Mouse (Mus musculus): ENCODE data around the gene Nudt19.
"Not testable (repeated sequence)": the region's sequence is repeated elsewhere in the genome, so short reads cannot be mapped to it uniquely, and the experiment has no call there.

Gene Nudt19

GRCm38 (mm10) chr7:35556205-35556603 is at the start of gene Nudt19:
TSS of gene Nudt19 (minus strand) at chr7:35556304.
- no peak for DNase-seq (ENCODE audit: low read depth in 1 of 2, low spot score in 2 of 2)

DNA sequence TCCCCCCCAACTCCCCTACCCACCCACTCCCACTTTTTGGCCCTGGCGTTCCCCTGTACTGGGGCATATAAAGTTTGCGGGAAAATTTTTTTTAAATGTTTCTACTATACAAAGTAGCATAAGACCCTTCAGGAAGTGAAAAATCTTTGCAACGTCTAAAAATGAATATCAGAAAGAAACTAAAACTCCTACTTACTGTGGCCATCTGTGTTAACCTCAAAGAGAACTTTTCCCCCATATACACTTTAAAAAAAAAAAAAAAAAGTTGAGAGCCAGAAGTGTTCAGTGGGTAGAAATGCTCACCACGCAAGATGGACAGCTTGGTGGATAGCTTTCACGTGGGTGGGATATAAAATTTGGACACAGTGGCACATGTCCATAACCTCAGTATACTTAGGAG is 46.7 kb upstream of the Nudt19 start:
- no peak for DNase-seq (ENCODE audit: low read depth in 1 of 2, low spot score in 2 of 2)

DNA sequence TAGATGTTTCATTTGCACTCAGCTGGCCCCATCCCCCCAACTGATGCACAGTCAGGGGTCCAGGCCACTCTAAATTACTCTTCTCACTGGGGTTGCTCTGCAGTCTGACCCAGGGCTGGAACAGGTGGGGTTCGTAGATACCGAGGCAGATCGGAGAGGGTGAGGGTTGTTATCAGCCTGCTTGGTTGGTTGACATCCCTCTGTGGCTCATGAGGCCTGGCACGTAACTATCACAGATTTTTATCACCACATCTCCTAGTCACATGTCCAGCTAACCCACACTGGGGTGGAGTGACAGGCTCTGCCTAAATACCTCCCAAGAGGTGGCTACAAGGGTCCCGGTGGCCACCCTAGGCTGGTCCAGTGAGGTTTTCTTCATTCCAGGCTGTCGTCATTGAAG is 45.0 kb upstream of the Nudt19 start:
- DNase-seq (ENCODE audit: low read depth in 1 of 2, low spot score in 2 of 2): no peak

- DNase-seq (ENCODE audit: low read depth in 1 of 2, low spot score in 2 of 2): no peak
These were observed 43.9 kb upstream of the Nudt19 start for GRCm38 (mm10) chr7:35600031-35600430.

DNA sequence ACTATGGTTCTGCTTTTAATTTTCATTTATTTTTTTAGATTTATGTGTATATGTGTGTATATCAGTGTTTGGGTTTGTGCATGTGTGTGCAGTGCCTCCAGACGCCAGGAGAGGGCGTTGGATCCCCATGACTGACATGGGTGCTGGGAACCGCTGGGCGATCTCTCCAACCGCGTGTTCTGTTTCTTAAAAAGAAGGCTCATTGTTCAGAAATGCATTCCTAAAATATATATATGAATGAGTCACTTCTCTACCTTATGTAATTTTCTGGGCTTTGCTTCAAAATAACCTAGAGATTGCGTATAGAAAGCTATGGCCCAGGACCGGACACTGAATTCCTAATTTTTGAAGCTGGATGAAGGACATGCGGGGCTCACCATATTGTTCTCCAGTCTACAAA is 43.4 kb upstream of the Nudt19 start:
- no peak for DNase-seq (ENCODE audit: low read depth in 1 of 2, low spot score in 2 of 2)

DNA sequence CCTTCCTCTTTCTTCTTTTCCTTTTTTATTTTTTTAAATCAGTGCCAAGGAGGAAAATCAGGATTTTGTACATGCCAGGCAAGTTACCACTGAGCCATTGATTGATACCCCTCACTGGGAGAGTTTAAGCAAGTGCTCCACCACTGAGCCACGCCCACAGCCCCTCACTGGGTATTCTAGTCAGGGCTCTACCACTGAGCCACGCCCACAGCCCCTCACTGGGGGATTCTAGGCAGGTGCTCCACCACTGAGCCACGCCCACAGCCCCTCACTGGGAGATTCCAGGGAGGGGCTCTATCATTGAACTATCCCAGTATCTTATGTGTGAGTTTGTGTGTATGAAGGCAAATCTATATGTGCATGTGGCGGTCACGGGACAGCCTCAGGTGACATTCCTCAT is 38.2 kb upstream of the Nudt19 start:
- DNase-seq (ENCODE audit: low read depth in 1 of 2, low spot score in 2 of 2): no peak

DNA sequence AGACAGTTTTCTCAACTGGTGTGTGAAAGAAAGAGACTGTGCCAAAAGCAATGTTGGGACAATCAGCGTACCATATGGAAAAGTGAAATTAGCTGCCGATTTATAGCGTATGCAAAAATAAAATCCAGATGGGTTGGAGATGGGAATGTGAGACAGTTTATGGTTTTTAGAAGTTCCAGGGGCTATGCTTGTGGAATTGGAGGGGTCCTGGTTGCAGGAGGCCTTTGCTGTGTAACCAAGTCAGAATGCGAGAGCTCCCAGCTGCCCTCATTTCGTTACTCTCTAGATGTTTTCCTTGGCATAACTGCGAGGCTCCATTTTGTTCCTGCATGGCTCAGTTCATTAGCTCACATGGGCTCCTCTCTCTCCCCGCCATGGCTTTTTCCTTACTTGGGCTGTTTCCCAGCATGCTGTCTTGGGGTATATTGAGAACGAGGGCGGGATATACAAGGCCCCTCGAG is 34.7 kb upstream of the Nudt19 start:
- DNase-seq (ENCODE audit: low read depth in 1 of 2, low spot score in 2 of 2): no peak

DNA sequence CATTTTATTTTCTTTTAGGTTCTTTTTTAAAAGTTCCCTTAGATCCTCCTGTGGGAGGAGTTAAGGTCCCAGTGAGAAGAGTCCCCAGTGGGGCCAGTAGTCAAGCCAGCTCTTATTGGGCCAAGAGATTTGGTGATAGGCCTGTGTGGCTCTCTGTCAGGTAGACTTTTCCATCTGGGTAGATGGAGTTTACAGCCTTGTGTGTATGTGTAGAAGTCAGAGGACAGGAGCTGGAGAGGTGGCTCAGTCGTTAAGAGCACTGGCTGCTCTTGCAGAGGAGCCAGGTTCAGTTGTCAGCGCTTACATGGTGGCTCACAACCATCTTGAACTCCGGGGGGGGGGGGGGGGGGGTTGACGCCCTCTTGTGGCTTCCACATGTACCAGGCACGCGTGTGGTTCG is 33.4 kb upstream of the Nudt19 start:
- no peak for DNase-seq (ENCODE audit: low read depth in 1 of 2, low spot score in 2 of 2)

DNA sequence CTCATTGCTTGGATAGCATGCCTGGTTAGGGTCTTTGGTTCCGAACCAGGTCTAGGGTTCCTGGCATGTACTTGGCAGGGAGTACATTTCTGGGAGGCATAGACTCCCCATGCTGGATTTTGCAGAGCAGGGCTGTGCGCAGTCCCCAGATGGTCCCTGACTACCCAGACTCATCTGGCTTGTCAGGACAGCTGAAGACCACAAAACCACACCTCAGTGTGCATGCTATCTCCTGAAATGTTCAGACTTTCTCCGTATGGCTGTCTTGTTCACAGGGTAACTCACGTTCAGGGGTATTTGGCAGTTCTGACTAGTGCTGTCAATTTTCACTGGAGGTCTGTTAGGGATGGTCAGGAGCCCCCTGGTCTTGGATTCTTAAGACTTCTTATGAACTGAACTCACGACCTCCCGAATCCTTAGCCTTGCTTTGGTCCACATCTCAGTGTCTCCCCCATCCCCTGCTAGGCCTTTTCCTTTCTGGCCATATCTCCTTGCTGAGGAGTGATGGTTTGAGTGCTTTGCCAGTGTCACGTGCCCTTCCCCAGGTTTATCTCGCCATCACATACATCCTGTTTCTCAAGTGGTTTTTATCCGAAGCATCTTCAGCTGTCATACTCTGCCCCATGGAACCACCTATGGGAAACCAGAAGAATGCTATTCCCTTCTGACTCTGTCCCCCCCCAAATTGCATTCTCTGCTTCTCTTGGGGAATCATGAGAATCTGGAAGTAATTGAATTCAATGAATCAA is 32.8 kb upstream of the Nudt19 start:
- no peak for DNase-seq (ENCODE audit: low read depth in 1 of 2, low spot score in 2 of 2)

DNA sequence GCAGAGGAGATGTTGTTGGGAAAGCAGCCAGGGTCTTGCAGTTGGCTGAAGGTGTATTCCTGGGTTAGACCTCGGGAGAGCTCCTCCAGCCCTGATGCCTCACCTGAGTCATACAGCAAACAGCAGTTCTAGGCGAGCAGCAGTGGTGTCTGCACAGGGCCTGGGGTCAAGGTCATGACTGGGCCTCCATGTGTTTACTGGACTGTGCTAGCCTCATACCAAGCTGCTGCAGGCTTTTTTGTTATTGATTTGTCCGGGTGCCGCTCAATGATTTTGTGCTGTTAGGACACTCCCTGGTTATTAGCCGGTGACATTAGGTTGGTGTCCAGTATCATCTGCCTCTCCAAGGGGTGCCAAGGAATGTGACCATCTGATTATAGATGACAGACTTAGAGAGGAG is 31.6 kb upstream of the Nudt19 start:
- no peak for DNase-seq (ENCODE audit: low read depth in 1 of 2, low spot score in 2 of 2)

- DNase-seq (ENCODE audit: low read depth in 1 of 2, low spot score in 2 of 2): no peak
These were observed 30.9 kb upstream of the Nudt19 start for GRCm38 (mm10) chr7:35586906-35587445.

DNA sequence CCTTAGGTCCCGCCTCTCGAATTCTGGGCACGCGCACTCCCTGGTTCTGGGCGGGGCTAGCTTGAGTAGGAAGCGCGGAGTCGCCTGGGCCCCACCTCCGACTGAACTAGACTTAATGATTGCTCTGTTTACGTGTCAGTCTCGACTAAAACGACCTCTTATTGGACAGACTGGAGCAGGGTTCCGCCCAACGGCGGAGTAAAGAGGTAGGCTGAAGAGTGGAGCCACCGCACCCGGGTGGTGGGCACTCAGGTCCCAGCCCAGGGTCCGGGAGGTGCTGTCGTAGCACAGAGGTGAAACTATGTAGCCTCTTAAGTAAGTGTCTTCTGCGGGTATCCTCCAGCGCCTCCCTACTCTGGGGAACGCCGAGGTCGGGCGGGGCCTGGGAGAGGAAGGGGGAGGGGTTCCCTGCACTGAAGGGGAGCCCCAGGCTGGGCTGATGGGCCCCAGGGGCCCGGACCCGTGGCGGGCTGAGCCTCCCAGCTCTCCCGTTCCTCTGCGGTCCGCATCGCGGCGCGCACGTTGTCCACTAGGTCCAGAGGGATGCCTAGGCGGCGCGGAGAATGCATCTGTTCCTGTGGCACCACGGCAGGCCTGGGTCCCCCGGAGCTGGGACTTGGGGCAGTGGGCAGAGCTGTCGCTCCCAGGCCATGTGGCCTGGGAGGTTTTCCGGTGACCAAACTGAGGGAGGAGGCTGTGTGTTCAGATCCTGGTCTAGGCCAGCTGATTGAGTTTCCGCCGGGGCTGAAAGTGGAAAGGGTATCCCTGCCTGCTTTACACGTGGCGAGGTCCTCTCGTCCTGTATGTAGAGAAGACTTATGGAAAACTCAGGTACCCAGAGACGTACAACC is 30.2 kb upstream of the Nudt19 start, which contains the start of gene Ankrd27:
Gene Ankrd27 (plus strand): TSS at position 190 of the 851 bp plus-strand sequence.
- DNase-seq (ENCODE audit: low read depth in 1 of 2, low spot score in 2 of 2): peak; percentile 77 to 84

DNA sequence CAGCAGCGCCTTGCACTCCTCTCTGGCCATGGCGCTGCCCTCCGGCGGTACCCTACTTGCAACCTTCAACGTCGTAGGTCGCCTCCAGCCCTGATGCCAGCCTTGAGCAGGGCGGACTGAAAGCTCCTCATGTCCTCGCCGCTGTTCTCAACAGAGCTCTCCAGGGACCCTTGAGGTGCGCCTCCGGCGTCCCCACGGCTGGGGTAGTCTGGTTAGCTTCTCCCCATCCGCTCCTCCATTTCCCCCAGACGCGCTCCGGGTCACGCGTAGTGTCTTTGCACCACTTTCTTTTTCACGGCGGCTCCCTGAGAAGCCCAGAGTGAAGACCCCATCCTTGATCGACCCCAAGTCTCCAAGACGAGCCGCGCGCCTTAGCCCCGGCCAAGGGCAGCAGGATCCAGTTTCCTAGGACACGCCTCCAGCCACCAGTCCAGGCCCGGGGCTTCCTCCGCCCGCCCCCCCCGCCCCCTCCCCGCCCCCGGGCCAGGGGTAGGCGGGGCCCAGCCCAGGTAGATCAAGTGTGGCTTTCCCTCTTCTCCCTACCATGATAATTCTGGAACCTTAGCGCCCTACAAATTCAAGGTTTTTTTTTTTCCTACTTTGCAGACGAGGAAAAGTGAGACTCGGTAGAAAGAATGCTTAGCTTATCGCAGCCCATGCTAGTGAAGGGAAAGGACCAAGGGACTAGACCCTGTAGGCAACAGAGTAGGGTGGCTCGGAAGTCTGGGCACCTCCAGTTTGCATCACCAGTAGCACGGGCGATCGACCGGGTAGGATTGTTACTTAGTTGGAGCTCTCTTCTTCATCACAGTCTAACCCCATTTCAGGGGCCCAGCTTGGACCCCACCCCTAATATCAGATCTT is 29.3 kb upstream of the Nudt19 start, which contains the start of gene Rgs9bp:
Gene Rgs9bp (minus strand): TSS at position 392 of the 864 bp plus-strand sequence.
- DNase-seq (ENCODE audit: low read depth in 1 of 2, low spot score in 2 of 2): no peak

DNA sequence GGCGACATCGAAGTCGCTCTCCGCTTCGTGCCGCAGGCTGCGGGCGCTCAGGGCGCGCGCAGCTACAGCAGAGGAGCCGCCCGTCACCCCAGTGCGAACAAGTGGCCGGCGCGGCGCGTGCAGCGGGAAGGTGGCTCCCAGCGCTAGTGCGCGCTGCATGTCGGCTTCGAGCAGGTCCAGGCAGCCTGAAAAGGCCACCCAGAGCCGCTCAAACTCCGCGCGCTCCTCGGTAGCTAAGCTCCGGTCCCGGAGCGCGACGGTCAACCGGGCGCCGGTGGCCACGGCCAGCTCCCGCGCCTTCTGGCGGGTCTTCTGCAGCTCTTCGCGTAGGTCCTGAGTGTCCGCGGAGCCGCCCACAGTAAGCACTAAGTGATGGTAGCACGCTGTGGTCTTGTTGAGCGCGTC is 28.7 kb upstream of the Nudt19 start:
- peak in 1 of 2 experiments; percentile 6 for DNase-seq (ENCODE audit: low read depth in 1 of 2, low spot score in 2 of 2)

GRCm38 (mm10) chr7:35584068-35584785 is 28.1 kb upstream of the Nudt19 start:
- DNase-seq (ENCODE audit: low read depth in 1 of 2, low spot score in 2 of 2): no peak

DNA sequence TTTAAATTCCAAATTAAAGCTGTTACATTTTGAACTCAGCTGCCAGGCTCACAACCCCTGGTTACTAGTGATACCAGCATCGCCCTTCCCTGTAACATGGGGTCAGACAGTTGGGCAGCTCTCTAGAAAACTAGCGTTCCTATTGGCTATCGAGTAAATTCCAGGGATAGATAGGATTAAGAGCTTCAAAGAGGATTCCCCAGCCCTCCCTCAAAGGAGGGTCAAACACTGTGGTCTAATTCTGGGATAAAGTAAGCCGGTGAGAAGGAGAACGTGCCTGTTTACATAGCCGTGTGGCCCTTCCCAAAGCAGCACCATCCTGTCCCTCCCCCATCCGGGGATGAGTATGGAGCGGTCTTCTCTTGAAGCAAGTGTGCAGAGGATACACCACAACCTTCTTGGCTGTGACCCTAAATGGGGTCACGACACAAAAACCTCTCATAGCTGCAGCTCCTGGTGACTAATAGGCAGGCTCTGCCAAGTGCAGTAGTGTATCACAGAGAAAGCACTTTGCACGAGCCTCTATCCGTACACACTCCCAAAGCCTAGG is 27.4 kb upstream of the Nudt19 start:
- no peak for DNase-seq (ENCODE audit: low read depth in 1 of 2, low spot score in 2 of 2)

DNA sequence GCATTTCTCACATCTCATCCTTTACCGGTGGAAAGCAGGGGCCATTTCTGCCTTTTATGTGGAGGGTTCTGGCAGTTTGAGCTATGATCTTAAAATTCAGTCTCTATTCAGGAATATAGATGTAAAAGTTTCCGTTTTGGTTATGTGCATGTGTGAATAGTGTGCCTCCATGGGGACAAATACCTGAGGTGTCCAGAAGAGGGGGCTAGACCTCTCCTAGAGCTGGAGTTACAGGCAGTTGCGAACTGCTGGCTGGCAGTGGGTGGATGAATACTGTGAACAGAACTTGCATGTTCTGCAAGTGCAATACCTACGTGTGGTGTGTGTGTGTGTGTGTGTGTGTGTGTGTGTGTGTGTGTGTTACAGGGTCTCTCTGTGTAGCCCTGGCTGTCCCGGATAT is 26.6 kb upstream of the Nudt19 start:
- DNase-seq (ENCODE audit: low read depth in 1 of 2, low spot score in 2 of 2): no peak

DNA sequence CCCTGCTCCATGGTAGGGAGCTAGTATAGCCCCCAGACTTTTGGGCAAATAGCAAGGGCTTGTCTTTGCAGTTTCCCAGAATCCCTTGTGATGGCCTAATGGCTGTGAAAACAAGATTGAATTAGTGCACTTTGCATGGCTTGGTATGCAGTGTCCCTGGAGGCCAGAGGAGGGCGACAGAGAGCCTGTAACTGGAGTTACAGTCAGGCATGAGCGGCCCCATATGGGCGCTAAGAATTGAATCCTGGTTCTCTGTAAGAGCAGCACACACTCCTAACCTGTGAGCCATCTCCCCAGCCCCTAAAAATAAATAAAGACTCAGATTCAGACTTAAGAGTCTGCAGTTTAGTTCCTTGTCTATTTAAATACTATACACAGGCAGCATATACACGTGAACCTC is 23.7 kb upstream of the Nudt19 start:
- peak in 1 of 2 experiments; percentile 6 for DNase-seq (ENCODE audit: low read depth in 1 of 2, low spot score in 2 of 2)

DNA sequence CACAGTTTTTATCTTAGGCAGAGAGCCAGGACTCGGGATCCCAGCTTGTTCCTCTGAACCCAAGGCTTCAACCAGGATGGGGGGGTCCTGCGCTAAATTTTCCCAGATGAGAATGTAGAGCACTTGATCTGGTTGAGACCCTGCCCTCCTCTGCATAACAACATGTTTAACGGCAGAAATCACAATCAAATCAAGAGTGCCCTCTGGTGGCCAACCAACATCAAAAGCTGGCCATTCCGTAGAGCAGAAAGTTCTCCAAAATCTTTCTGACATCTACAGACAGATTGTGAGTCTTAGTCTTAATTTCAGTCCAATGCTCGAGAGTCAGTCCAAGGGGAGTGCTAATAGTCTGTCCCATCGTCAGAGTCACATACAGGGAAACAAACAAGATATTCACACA is 14.8 kb upstream of the Nudt19 start:
- DNase-seq (ENCODE audit: low read depth in 1 of 2, low spot score in 2 of 2): not testable (repeated sequence)

DNA sequence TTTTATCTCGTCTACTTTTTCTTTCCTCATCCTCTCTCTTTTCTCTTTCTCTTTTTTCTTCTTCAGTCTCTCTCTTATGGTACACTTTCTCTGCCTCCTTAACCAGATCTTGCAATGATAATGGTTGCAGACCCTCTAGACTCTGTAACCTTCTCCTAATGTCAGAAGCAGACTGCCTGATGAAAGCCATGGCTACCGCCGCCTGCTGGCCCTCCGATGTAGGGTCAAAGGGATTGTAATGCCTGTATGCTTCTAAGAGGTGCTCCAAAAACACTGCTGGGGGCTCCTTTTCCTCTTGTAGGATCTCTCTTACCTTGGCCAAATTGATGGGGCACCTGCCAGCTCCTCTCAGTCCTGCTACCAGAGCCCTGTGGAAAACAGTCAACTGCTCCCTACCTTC is 13.6 kb upstream of the Nudt19 start:
- DNase-seq (ENCODE audit: low read depth in 1 of 2, low spot score in 2 of 2): not testable (repeated sequence)

Data from monocyte, adult 2 months (primary cell).